Mouse (Mus musculus): ENCODE results near the gene Pcp4l1. TPM values are rescaled to one million over a fixed set of nuclear protein-coding genes. Genes with fewer than 3 reads are reported as not detected.

The Pcp4l1 gene
- polyA plus RNA-seq, 1 experiment = 12.2 TPM

- TF ChIP-seq POLR2A (IDR thresholded peaks at IDR 0.05; ENCODE audit: low read depth, low read length) = peak; percentile 82
- no peak for TF ChIP-seq CTCF (IDR thresholded peaks at IDR 0.05; ENCODE audit: borderline replicate concordance, insufficient read depth, low read length)
- Histone ChIP-seq H3K27ac (ENCODE audit: insufficient read depth, low read length) (peak within 1 kb of the TSS; percentile 23; the same call in 1 of the 2 replicates), H3K4me1 (ENCODE audit: control insufficient read depth, insufficient read depth, low read length) (peaks cover 2% of the 10 kb centered on the region; the same call in 1 of the 2 replicates), H3K4me3 (ENCODE audit: insufficient read depth, low read length) (peak within 1 kb of the TSS; percentile 90)
Measured at GRCm38 (mm10) chr1:171222238-171223155, 26.4 kb upstream of the Pcp4l1 start, which contains the start of gene Tomm40l. TSS of gene Tomm40l (minus strand) at chr1:171222514.

GRCm38 (mm10) chr1:171221281-171222193, 25.5 kb upstream of the Pcp4l1 start:
- TF ChIP-seq CTCF (IDR thresholded peaks at IDR 0.05; ENCODE audit: borderline replicate concordance, insufficient read depth, low read length) (no peak), POLR2A (IDR thresholded peaks at IDR 0.05; ENCODE audit: low read depth, low read length) (no peak)
- H3K4me1 ChIP-seq (ENCODE audit: control insufficient read depth, insufficient read depth, low read length) = peaks cover 2% of the 10 kb centered on the region; the same call in 1 of the 2 replicates
- H3K4me3 ChIP-seq (ENCODE audit: insufficient read depth, low read length) = peak overlapping the region; percentile 90
- H3K27ac ChIP-seq (ENCODE audit: insufficient read depth, low read length) = no peak overlapping the region

GRCm38 (mm10) chr1:171220871-171221270, 24.8 kb upstream of the Pcp4l1 start:
- Histone ChIP-seq H3K27ac (ENCODE audit: insufficient read depth, low read length) (no peak overlapping the region), H3K4me3 (ENCODE audit: insufficient read depth, low read length) (peak overlapping the region; percentile 90; the same call in 1 of the 2 replicates), H3K4me1 (ENCODE audit: control insufficient read depth, insufficient read depth, low read length) (peaks cover 2% of the 10 kb centered on the region; the same call in 1 of the 2 replicates)
- TF ChIP-seq POLR2A (IDR thresholded peaks at IDR 0.05; ENCODE audit: low read depth, low read length) = no peak
- peak; percentile 53; the same call in 1 of the 2 replicates for TF ChIP-seq CTCF (IDR thresholded peaks at IDR 0.05; ENCODE audit: borderline replicate concordance, insufficient read depth, low read length)

GRCm38 (mm10) chr1:171216241-171216955, 20.3 kb upstream of the Pcp4l1 start:
- TF ChIP-seq CTCF (IDR thresholded peaks at IDR 0.05; ENCODE audit: borderline replicate concordance, insufficient read depth, low read length) (no peak), POLR2A (IDR thresholded peaks at IDR 0.05; ENCODE audit: low read depth, low read length) (no peak)
- Histone ChIP-seq H3K4me3 (ENCODE audit: insufficient read depth, low read length) (no peak overlapping the region), H3K4me1 (ENCODE audit: control insufficient read depth, insufficient read depth, low read length) (peaks cover 2% of the 10 kb centered on the region; the same call in 1 of the 2 replicates), H3K27ac (ENCODE audit: insufficient read depth, low read length) (no peak overlapping the region)

DNA sequence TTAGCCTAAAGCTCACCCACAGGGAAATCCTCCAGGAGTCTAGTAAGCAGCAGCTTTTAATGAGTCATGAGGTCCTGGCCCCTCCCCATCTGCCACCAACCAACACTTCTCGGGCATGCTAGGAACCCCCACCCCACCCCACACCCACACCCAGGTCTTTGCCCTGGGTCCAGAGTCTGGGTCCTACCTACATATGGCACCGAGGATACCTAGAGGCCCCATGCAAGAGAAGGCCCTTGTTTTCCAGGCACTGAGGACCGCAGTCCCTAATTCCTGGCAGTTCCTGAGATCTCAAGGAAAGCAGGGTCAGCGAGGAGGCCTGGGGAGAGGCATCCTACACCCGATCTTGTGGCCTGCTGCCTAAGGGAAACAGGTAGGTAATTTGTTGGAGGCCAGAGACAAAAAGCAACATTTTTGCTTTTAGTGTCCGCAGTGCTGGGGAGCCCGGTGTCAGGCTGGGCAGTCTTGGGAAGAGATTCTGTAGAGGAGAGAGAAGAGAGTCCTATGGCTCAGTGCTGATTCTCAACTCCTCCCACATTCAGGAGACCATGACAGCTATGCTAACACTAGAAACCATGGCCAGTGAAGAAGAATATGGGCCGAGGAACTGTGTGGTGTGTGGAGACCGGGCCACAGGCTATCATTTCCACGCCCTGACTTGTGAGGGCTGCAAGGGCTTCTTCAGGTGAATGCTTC, 17.9 kb upstream of the Pcp4l1 start, which contains the start of gene Nr1i3:
Gene Nr1i3 (plus strand): TSS at position 170 of the 696 bp plus-strand sequence.
- Histone ChIP-seq H3K4me3 (ENCODE audit: insufficient read depth, low read length) (no peak within 1 kb of the TSS), H3K4me1 (ENCODE audit: control insufficient read depth, insufficient read depth, low read length) (no peaks in the 10 kb centered on the region), H3K27ac (ENCODE audit: insufficient read depth, low read length) (no peak within 1 kb of the TSS)
- no peak for TF ChIP-seq POLR2A (IDR thresholded peaks at IDR 0.05; ENCODE audit: low read depth, low read length)
- TF ChIP-seq CTCF (IDR thresholded peaks at IDR 0.05; ENCODE audit: borderline replicate concordance, insufficient read depth, low read length) = no peak

DNA sequence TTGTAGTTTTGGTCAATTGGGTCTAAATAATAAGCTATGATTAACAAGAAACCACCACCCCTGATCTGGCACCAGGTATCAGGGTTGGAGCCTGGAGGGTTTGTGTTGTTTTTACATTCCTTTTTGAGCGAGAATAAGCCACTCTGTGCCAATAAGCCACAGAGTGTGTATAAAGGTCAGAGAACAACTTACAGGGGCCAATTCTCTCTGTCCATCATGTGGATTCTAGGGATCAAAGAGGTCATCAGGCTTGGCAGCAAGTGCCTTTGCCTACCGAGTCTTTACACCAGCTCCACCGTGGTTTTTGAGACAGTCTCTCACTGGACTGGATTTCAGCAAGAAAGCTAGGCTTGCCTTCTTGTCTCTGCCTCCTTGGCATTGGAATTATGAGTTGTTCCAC, 16.8 kb upstream of the Pcp4l1 start:
- Histone ChIP-seq H3K4me1 (ENCODE audit: control insufficient read depth, insufficient read depth, low read length) (no peaks in the 10 kb centered on the region), H3K27ac (ENCODE audit: insufficient read depth, low read length) (no peak overlapping the region), H3K4me3 (ENCODE audit: insufficient read depth, low read length) (no peak overlapping the region)
- TF ChIP-seq CTCF (IDR thresholded peaks at IDR 0.05; ENCODE audit: borderline replicate concordance, insufficient read depth, low read length) = no peak
- no peak for TF ChIP-seq POLR2A (IDR thresholded peaks at IDR 0.05; ENCODE audit: low read depth, low read length)

DNA sequence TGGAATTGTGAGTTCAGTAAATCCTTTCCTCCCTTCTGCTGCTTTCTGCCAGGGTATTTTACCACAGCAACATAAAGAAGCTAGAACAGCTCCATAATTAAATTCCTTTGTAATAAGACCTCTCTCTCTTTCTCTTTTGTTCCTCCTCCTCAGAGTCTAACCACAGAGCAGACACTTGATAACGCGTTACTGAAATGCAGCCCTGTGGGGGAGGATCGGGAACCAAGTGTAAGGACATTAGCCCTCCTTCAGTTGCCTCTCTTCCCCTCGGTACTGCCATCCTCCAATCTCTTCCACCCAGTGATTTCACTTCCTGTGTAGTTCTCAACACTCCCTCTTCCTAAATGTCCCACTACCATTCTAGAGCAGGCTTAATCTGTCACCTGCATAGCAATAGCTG, 13.3 kb upstream of the Pcp4l1 start:
- H3K4me1 ChIP-seq (ENCODE audit: control insufficient read depth, insufficient read depth, low read length) = no peaks in the 10 kb centered on the region
- H3K4me3 ChIP-seq (ENCODE audit: insufficient read depth, low read length) = no peak overlapping the region
- TF ChIP-seq POLR2A (IDR thresholded peaks at IDR 0.05; ENCODE audit: low read depth, low read length) = no peak
- TF ChIP-seq CTCF (IDR thresholded peaks at IDR 0.05; ENCODE audit: borderline replicate concordance, insufficient read depth, low read length) = no peak
- H3K27ac ChIP-seq (ENCODE audit: insufficient read depth, low read length) = no peak overlapping the region

- H3K4me1 ChIP-seq (ENCODE audit: control insufficient read depth, insufficient read depth, low read length) = no peaks in the 10 kb centered on the region
- H3K27ac ChIP-seq (ENCODE audit: insufficient read depth, low read length) = no peak overlapping the region
- H3K4me3 ChIP-seq (ENCODE audit: insufficient read depth, low read length) = no peak overlapping the region
- TF ChIP-seq POLR2A (IDR thresholded peaks at IDR 0.05; ENCODE audit: low read depth, low read length) = no peak
- TF ChIP-seq CTCF (IDR thresholded peaks at IDR 0.05; ENCODE audit: borderline replicate concordance, insufficient read depth, low read length) = no peak
Measured at GRCm38 (mm10) chr1:171205704-171206493, 9.8 kb upstream of the Pcp4l1 start.
